Mouse (Mus musculus) E14TG2a.4 (cell line): ENCODE data around the gene Foxred2.

Experiments
- CTCF ChIP-seq: conservative IDR thresholded peaks from 2 replicates; pipeline ENCODE4 v1.5.1; 2014; ENCODE audit warnings: low read length
- NANOG ChIP-seq: IDR thresholded peaks from 2 replicates; pipeline ENCODE4 v1.6.1; 2014; ENCODE audit warnings: borderline replicate concordance, low read length, mixed read lengths

DNA sequence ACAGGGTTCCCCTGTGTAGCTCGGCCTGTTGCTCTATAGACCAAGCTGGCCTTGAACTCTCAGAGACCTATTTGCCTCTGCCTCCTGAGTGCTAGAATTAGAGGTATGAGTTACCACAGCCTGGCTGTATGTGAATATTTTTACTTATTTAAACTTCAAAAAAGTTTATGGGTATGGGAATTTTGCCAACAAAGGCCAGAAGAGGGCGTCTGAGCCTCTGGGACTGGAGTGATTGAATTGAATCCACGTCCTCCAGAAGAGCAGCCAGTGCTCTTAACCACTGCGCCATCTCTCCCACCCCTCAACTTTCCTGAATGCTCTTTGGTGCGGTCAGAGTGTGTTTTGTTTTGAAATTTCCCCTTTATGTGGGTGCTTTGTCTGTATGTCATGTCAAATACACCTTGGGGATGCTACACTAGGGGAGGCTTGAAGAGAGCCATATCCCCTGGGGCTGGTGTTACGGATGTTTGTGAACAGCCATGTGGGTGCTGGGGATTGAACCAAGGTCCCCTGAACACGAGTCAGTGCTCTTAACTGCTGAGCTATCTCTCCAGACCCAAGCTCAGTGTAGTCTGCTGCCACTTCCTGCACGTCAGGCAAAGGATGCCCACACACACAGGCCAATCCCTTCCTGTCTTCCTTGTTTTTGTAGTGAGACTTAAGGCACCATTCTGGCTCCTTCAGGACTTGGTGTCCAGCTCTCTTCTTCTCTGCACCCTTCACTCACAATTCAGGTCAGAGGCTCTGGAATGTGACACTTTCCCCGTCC is 33.1 kb downstream of the Foxred2 start:
- TF ChIP-seq CTCF (no peak; the same call in 1 of the 2 replicates), NANOG (no peak)
